Mouse (Mus musculus): ENCODE measurements at regions not wholly inside any gene's neighbourhood (a gene's known extent, or its start where the extent isn't known, plus 50 kb on each side); places are given as distances from the start of the nearest gene placed in this dataset.
A peak's percentile ranks its signal among the peaks of the same experiment; 100 is the strongest.

DNA sequence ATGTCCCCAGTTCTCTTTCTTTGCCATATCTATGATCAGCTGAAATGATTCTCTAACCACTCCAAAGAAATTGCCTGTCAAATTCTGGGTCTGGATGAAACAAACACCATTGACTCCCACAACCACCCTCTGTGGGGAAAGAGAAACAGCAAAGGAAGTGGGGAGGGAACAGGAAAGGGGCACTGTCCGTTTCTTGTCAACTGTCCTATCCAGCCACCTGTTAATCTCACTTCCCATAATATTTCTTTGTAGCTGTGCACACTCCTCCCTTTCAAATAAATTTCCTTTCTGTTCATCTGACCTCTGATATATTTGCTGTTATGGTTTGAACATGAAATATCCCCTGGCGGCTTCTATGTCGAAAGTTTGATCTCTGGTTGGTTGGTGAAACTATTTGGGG, 109.0 kb upstream of the Nxt1 start:
- H3K27ac ChIP-seq (ENCODE audit: low read depth, low read length) = no peak overlapping the region
- 82% methylated on average over 3 of the region's 3 CpGs for WGBS
- DNase-seq (ENCODE audit: low spot score, missing footprints) (no peak), ATAC-seq (ENCODE audit: low FRiP score) (no peak)
- H3K4me3 ChIP-seq (ENCODE audit: low read depth, low read length) = no peak overlapping the region
- no peak overlapping the region for H3K9ac ChIP-seq (ENCODE audit: low read length)
- H3K4me1 ChIP-seq (ENCODE audit: control insufficient read depth, insufficient read depth, low read length) = no peaks in the 10 kb centered on the region
- H3K9me3 ChIP-seq (ENCODE audit: control insufficient read depth, low read length) = no peaks in the 10 kb centered on the region
- no peaks in the 10 kb centered on the region for H3K27me3 ChIP-seq (ENCODE audit: control insufficient read depth, insufficient read depth, low read length)
- no peaks in the 10 kb centered on the region for H3K36me3 ChIP-seq (ENCODE audit: control insufficient read depth, insufficient read depth, low read length)
- no peak overlapping the region for H3K4me2 ChIP-seq

DNA sequence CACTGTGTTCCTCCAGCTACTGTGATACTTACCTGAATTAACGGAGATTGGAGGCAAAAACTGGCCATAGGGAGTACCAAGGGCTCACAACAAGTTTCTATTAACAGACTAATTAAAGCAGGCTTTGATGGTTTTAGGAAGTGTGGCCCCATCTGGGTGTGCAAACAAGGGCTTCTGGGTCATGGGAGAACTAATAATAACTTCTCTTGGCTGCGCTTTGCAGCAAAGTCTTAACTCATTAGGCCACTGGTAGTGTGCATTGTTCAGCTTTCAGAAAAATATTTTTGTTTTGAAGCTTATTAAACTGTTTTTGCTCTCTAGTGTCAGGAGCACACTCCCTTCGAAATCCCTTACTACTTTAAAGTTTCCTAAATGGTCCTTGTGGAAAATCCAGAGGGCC, 110.4 kb upstream of the Nxt1 start:
- Histone ChIP-seq H3K36me3 (ENCODE audit: control insufficient read depth, insufficient read depth, low read length) (no peaks in the 10 kb centered on the region), H3K4me2 (no peak overlapping the region), H3K27me3 (ENCODE audit: control insufficient read depth, insufficient read depth, low read length) (no peaks in the 10 kb centered on the region), H3K9me3 (ENCODE audit: control insufficient read depth, low read length) (no peaks in the 10 kb centered on the region), H3K9ac (ENCODE audit: low read length) (no peak overlapping the region), H3K4me3 (ENCODE audit: low read depth, low read length) (no peak overlapping the region), H3K27ac (ENCODE audit: low read depth, low read length) (no peak overlapping the region), H3K4me1 (ENCODE audit: control insufficient read depth, insufficient read depth, low read length) (no peaks in the 10 kb centered on the region)
- no peak for ATAC-seq (ENCODE audit: low FRiP score)
- WGBS = 77% methylated on average over 3 of the region's 3 CpGs
- DNase-seq (ENCODE audit: low spot score, missing footprints) = no peak

- H3K27me3 ChIP-seq (ENCODE audit: control insufficient read depth, insufficient read depth, low read length) = no peaks in the 10 kb centered on the region
- ATAC-seq (ENCODE audit: low FRiP score) = no peak
- no peaks in the 10 kb centered on the region for H3K9me3 ChIP-seq (ENCODE audit: control insufficient read depth, low read length)
- no peak for DNase-seq (ENCODE audit: low spot score, missing footprints)
- H3K36me3 ChIP-seq (ENCODE audit: control insufficient read depth, insufficient read depth, low read length) = no peaks in the 10 kb centered on the region
- no peak overlapping the region for H3K4me3 ChIP-seq (ENCODE audit: low read depth, low read length)
- H3K27ac ChIP-seq (ENCODE audit: low read depth, low read length) = no peak overlapping the region
- WGBS = 80% methylated on average over 4 of the region's 4 CpGs
- no peaks in the 10 kb centered on the region for H3K4me1 ChIP-seq (ENCODE audit: control insufficient read depth, insufficient read depth, low read length)
- H3K9ac ChIP-seq (ENCODE audit: low read length) = no peak overlapping the region
- H3K4me2 ChIP-seq = no peak overlapping the region
These were observed 112.2 kb upstream of the Nxt1 start for GRCm38 (mm10) chr2:148560013-148560773.

DNA sequence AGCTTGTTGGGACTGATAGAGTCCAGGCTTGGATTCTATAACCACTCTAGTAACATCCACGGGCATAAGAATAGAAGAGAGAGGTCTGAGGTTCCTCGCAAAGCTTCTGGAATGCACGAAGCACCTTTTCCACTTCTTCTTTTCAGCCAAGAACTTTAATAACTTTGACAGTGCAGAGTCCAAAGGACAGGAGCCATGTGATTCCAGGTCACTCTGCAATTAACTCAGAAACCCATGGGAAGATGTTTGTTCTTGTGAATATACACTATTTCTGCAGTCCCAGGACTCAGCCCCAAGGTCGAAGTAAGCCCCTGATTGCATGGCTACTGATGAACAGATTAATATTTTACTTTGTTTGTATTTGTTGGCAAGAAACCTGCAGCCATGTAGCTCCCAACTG, 113.0 kb upstream of the Nxt1 start:
- H3K9ac ChIP-seq (ENCODE audit: low read length) = no peak overlapping the region
- DNase-seq (ENCODE audit: low spot score, missing footprints) (no peak), ATAC-seq (ENCODE audit: low FRiP score) (no peak)
- 90% methylated on average over 4 of the region's 4 CpGs for WGBS
- H3K36me3 ChIP-seq (ENCODE audit: control insufficient read depth, insufficient read depth, low read length) = no peaks in the 10 kb centered on the region
- H3K27me3 ChIP-seq (ENCODE audit: control insufficient read depth, insufficient read depth, low read length) = no peaks in the 10 kb centered on the region
- no peak overlapping the region for H3K4me2 ChIP-seq
- H3K27ac ChIP-seq (ENCODE audit: low read depth, low read length) = no peak overlapping the region
- no peaks in the 10 kb centered on the region for H3K4me1 ChIP-seq (ENCODE audit: control insufficient read depth, insufficient read depth, low read length)
- no peak overlapping the region for H3K4me3 ChIP-seq (ENCODE audit: low read depth, low read length)
- no peaks in the 10 kb centered on the region for H3K9me3 ChIP-seq (ENCODE audit: control insufficient read depth, low read length)

DNA sequence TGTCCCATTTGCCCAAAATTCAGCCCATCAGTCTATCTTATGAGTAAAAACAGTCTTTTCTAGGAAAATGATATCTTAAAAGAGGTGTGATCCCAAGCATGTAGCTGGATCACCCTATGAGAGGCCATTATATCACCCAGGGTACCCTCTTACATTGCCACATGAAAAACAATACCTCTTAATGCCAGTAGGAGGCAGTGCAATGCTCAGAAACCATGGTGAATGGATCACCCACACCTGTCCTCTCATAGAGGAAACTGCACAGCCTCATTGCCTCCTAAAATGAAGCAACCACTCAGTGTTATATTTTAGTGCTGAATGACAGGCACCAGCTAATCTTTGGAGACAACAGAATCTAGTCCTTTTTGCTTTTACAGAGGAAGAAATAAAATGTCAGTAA, 114.0 kb upstream of the Nxt1 start:
- ATAC-seq (ENCODE audit: low FRiP score) = no peak
- H3K4me3 ChIP-seq (ENCODE audit: low read depth, low read length) = no peak overlapping the region
- no peak for DNase-seq (ENCODE audit: low spot score, missing footprints)
- H3K9me3 ChIP-seq (ENCODE audit: control insufficient read depth, low read length) = no peaks in the 10 kb centered on the region
- no peaks in the 10 kb centered on the region for H3K27me3 ChIP-seq (ENCODE audit: control insufficient read depth, insufficient read depth, low read length)
- no peaks in the 10 kb centered on the region for H3K36me3 ChIP-seq (ENCODE audit: control insufficient read depth, insufficient read depth, low read length)
- H3K4me1 ChIP-seq (ENCODE audit: control insufficient read depth, insufficient read depth, low read length) = no peaks in the 10 kb centered on the region
- no peak overlapping the region for H3K9ac ChIP-seq (ENCODE audit: low read length)
- H3K4me2 ChIP-seq = no peak overlapping the region
- H3K27ac ChIP-seq (ENCODE audit: low read depth, low read length) = no peak overlapping the region

DNA sequence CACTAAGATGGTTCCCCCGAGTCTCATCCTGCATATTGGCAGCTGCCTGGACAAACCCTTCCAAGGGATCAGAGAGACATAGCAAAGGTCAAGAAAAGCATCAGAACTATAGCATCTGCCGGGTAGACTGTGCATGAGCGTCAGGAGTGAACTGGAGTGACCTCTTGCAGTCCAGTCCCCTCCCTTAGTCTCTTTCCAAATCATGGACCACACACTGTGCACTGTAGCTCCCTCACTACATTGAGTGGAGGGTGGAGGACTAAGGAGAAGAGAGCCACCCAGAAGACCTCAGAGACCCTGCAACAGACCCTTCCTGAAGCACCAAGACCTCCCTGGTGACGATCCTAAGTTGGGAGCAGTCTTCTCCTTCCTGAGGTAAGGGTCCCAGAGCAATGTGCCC, 107.8 kb upstream of the Cd93 start:
- H3K27ac ChIP-seq (ENCODE audit: low read depth, low read length) = no peak overlapping the region
- ATAC-seq (ENCODE audit: low FRiP score) = no peak

DNA sequence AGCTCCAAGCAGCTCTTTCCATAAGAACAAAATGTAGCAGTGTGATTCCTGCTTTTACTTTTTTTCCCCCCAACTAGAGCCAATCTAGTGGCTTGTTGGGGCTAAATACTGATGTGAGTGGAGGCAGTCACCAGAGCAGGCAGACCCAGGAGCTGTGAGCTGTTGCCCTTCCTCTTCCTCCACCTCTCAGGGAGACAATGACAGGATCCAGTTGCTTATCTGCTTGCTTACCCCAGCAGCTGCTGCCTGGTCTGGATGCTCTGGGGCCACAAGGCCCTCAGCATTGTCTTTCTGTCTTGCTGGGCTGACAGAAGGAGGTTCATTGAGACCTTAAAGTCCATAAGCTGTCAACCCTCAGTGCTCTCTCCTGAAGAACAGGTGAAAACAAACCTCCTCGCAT, 106.3 kb upstream of the Cd93 start:
- H3K27ac ChIP-seq (ENCODE audit: low read depth, low read length) = no peak overlapping the region
- no peaks in the 10 kb centered on the region for H3K27me3 ChIP-seq (ENCODE audit: control insufficient read depth, insufficient read depth, low read length)
- ATAC-seq (ENCODE audit: low FRiP score) (no peak), DNase-seq (ENCODE audit: low spot score, missing footprints) (no peak)
- no peak overlapping the region for H3K9ac ChIP-seq (ENCODE audit: low read length)
- no peaks in the 10 kb centered on the region for H3K4me1 ChIP-seq (ENCODE audit: control insufficient read depth, insufficient read depth, low read length)
- WGBS = 85% methylated on average over 1 of the region's 1 CpGs
- no peak overlapping the region for H3K4me2 ChIP-seq
- H3K4me3 ChIP-seq (ENCODE audit: low read depth, low read length) = no peak overlapping the region
- H3K36me3 ChIP-seq (ENCODE audit: control insufficient read depth, insufficient read depth, low read length) = no peaks in the 10 kb centered on the region
- H3K9me3 ChIP-seq (ENCODE audit: control insufficient read depth, low read length) = no peaks in the 10 kb centered on the region

More for the DNA sequence above, 107.8 kb upstream of the Cd93 start:
- Histone ChIP-seq H3K9ac (ENCODE audit: low read length) (no peak overlapping the region), H3K36me3 (ENCODE audit: control insufficient read depth, insufficient read depth, low read length) (no peaks in the 10 kb centered on the region), H3K4me2 (no peak overlapping the region), H3K4me3 (ENCODE audit: low read depth, low read length) (no peak overlapping the region), H3K4me1 (ENCODE audit: control insufficient read depth, insufficient read depth, low read length) (no peaks in the 10 kb centered on the region), H3K9me3 (ENCODE audit: control insufficient read depth, low read length) (no peaks in the 10 kb centered on the region), H3K27me3 (ENCODE audit: control insufficient read depth, insufficient read depth, low read length) (no peaks in the 10 kb centered on the region)
- 87% methylated on average over 4 of the region's 4 CpGs for WGBS
- DNase-seq (ENCODE audit: low spot score, missing footprints) = no peak

DNA sequence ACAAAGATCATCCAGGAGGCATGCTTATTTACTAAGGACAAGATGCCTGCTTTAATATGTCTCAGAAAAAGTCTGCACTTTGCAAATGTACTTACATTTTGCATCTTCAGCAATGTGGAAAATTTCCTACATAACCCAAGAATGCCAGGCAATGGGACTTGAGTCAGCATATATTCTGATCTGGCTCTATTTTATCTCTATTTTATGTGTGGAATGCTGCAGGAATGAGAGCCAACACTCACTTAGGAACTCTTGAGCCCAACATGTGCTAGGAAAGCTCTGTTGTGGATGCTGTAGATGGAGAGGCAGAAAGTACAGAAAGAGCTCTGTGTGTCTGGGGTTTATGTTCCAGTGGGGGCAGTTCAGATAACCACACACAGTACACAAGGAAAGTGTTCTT, 99.0 kb upstream of the Cd93 start:
- H3K4me3 ChIP-seq (ENCODE audit: low read depth, low read length) = no peak overlapping the region
- no peak overlapping the region for H3K27ac ChIP-seq (ENCODE audit: low read depth, low read length)
- DNase-seq (ENCODE audit: low spot score, missing footprints) (no peak), ATAC-seq (ENCODE audit: low FRiP score) (no peak)
- no peak overlapping the region for H3K4me2 ChIP-seq
- no peaks in the 10 kb centered on the region for H3K4me1 ChIP-seq (ENCODE audit: control insufficient read depth, insufficient read depth, low read length)
- H3K27me3 ChIP-seq (ENCODE audit: control insufficient read depth, insufficient read depth, low read length) = no peaks in the 10 kb centered on the region
- no peaks in the 10 kb centered on the region for H3K36me3 ChIP-seq (ENCODE audit: control insufficient read depth, insufficient read depth, low read length)
- H3K9ac ChIP-seq (ENCODE audit: low read length) = no peak overlapping the region
- H3K9me3 ChIP-seq (ENCODE audit: control insufficient read depth, low read length) = no peaks in the 10 kb centered on the region

DNA sequence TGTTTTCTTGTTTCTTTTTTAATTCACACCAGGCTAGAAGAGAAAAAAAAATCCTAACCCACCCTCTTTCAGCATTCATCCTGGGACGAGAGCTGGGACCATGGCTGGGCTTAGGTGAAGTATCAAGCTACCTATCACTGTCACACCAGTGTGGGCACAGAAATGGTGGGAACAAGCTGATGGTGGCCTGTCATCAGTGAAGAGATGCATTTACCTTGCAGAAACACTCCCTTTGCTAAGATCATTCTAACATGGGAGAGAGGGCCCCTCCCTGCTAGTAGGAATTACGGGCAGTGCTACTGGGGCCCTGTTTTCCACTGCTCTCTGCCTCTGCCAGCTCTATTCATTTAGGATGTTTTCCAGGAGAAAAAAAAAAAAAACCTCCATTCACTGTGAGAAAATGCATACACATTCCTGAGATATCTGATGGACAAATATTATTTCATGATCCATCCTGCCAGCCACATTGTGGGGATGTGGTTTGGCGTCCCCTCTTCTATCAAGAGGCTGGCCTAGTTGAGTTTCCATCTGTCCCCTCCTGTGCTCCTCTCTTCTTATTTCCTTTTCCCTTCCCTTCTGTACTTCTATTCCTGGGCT, 94.6 kb upstream of the Cd93 start:
- no peak overlapping the region for H3K27ac ChIP-seq (ENCODE audit: low read depth, low read length)
- DNase-seq (ENCODE audit: low spot score, missing footprints) (peak; percentile 53), ATAC-seq (ENCODE audit: low FRiP score) (no peak)
- H3K4me1 ChIP-seq (ENCODE audit: control insufficient read depth, insufficient read depth, low read length) = no peaks in the 10 kb centered on the region
- H3K4me2 ChIP-seq = no peak overlapping the region
- WGBS = 86% methylated on average over 3 of the region's 3 CpGs
- H3K36me3 ChIP-seq (ENCODE audit: control insufficient read depth, insufficient read depth, low read length) = no peaks in the 10 kb centered on the region
- H3K9ac ChIP-seq (ENCODE audit: low read length) = no peak overlapping the region
- no peak overlapping the region for H3K4me3 ChIP-seq (ENCODE audit: low read depth, low read length)
- no peaks in the 10 kb centered on the region for H3K9me3 ChIP-seq (ENCODE audit: control insufficient read depth, low read length)
- no peaks in the 10 kb centered on the region for H3K27me3 ChIP-seq (ENCODE audit: control insufficient read depth, insufficient read depth, low read length)
